In genomic region chr5:142821266-142821973, GRCm38 (mm10) we compare ENCODE assay signal across 8 mouse cellular contexts. TPM values are rescaled to one million over a fixed set of nuclear protein-coding genes. Genes with fewer than 3 reads are reported as not detected.
A peak's percentile ranks its signal among the peaks of the same experiment; 100 is the strongest.
DNase-seq lines count a peak whose midpoint lies in the region; ATAC-seq and TF ChIP-seq lines count a peak whose summit lies in the region.

No protein-coding gene starts in this region.

- peaks cover 70% of the 10 kb centered on the region for H3K27me3 ChIP-seq in G1E (ENCODE audit: insufficient read depth, low read length)
- H3K27me3 ChIP-seq in forebrain, postnatal 0 days (ENCODE audit: insufficient read depth, low read length): no peaks in the 10 kb centered on the region
- no peaks in the 10 kb centered on the region for H3K27me3 ChIP-seq in lung, embryonic 16.5 days (ENCODE audit: control insufficient read depth, insufficient read depth, low read depth, low read length)

- no peak for TF ChIP-seq CTCF in G1E (IDR thresholded peaks at IDR 0.05; ENCODE audit: low read depth, low read length)
- TF ChIP-seq CTCF in forebrain, postnatal 0 days (IDR thresholded peaks at IDR 0.05; ENCODE audit: low read depth): no peak
- TF ChIP-seq CTCF in layer of hippocampus, adult 2 months (conservative IDR thresholded peaks at IDR 0.05): peak; percentile 18

- peak overlapping the region; percentile 73 for H3K4me3 ChIP-seq in G1E (ENCODE audit: low read depth, low read length)
- H3K4me3 ChIP-seq in forebrain, postnatal 0 days (ENCODE audit: low read depth, low read length): peak overlapping the region; percentile 83
- H3K4me3 ChIP-seq in layer of hippocampus, adult 2 months: peak overlapping the region; percentile 90
- peak overlapping the region; percentile 75 for H3K4me3 ChIP-seq in lung, embryonic 16.5 days (ENCODE audit: low read length)

- H3K9ac ChIP-seq in forebrain, postnatal 0 days: peak overlapping the region; percentile 98
- H3K9ac ChIP-seq in lung, embryonic 16.5 days (ENCODE audit: low read length): peak overlapping the region; percentile 93

- peaks cover 8% of the 10 kb centered on the region for H3K9me3 ChIP-seq in G1E (replicated peaks)
- H3K9me3 ChIP-seq in forebrain, postnatal 0 days (ENCODE audit: low read length): no peaks in the 10 kb centered on the region
- H3K9me3 ChIP-seq in lung, embryonic 16.5 days (ENCODE audit: control insufficient read depth, low read length): no peaks in the 10 kb centered on the region

- under 1% methylated on average over 36 of the region's 36 CpGs for WGBS in forebrain, postnatal 0 days
- WGBS in lung, embryonic 16.5 days: under 1% methylated on average over 36 of the region's 36 CpGs

- intact Hi-C loops in heart, postnatal 36 days (cut with DNase I): loop anchor here (5.0 kb wide), 1 partner anchor 111 kb away; no protein-coding TSS in a partner anchor

- DNase-seq in G1E (ENCODE audit: low spot score): peak; percentile 69
- peak; percentile 86 to 89 for DNase-seq in cerebellum, adult 18-20 months
- DNase-seq in forebrain, postnatal 0 days: peak; percentile 86
- DNase-seq in heart, postnatal 36 days: peak; percentile 87 to 94
- peak; percentile 67 to 71 for DNase-seq in layer of hippocampus, adult 2 months (ENCODE audit: low spot score in 2 of 2)
- peak; percentile 78 for DNase-seq in ovary, postnatal 10 days (ENCODE audit: low spot score)
- DNase-seq in urinary bladder, postnatal 10 days (ENCODE audit: low spot score): peak; percentile 80

- H3K4me2 ChIP-seq in forebrain, postnatal 0 days (ENCODE audit: low read depth): peak overlapping the region; percentile 88
- peak overlapping the region; percentile 71 for H3K4me2 ChIP-seq in lung, embryonic 16.5 days (ENCODE audit: low read depth, low read length)

- peak; percentile 22; the same call in 1 of the 2 replicates for ATAC-seq in G1E (ENCODE audit: extremely low read depth, insufficient number of reproducible peaks, low FRiP score, poor library complexity, severe bottlenecking)
- ATAC-seq in forebrain, postnatal 0 days: peak; percentile 10
- peak; percentile 51 for ATAC-seq in lung, embryonic 16.5 days (ENCODE audit: low read depth)

- peak overlapping the region; percentile 100 for H3K27ac ChIP-seq in forebrain, postnatal 0 days (ENCODE audit: low read depth, low read length)
- H3K27ac ChIP-seq in layer of hippocampus, adult 2 months: peak overlapping the region; percentile 100
- peak overlapping the region; percentile 100 for H3K27ac ChIP-seq in lung, embryonic 16.5 days (ENCODE audit: low read length)

- H3K4me1 ChIP-seq in G1E (ENCODE audit: insufficient read depth, low read depth, low read length): peaks cover 67% of the 10 kb centered on the region
- H3K4me1 ChIP-seq in forebrain, postnatal 0 days (ENCODE audit: insufficient read depth): peaks cover 18% of the 10 kb centered on the region
- H3K4me1 ChIP-seq in lung, embryonic 16.5 days (replicated peaks; ENCODE audit: control insufficient read depth, insufficient read depth, low read length): peaks cover 18% of the 10 kb centered on the region

- no peaks in the 10 kb centered on the region for H3K36me3 ChIP-seq in G1E (replicated peaks)
- no peaks in the 10 kb centered on the region for H3K36me3 ChIP-seq in forebrain, postnatal 0 days (ENCODE audit: insufficient read depth)
- H3K36me3 ChIP-seq in lung, embryonic 16.5 days (ENCODE audit: control insufficient read depth, insufficient read depth, low read length): no peaks in the 10 kb centered on the region

RNA-seq across cellular contexts. Expression of gene Tnrc18, which starts 4.0 kb away (rescaled TPM):
- total RNA-seq in G1E (2014; fragmentation: Nextera tagmentation) (30.2 and 36.3 TPM in 2 replicates), G1E (2017) (4.6 and 5.4 TPM in 2 replicates)
- polyA plus RNA-seq in G1E (2012): 81.6 and 90.7 TPM in 2 replicates
- total RNA-seq in forebrain, postnatal 0 days (2014; rRNA removed): 99.7 and 116 TPM in 2 replicates
- polyA plus RNA-seq in forebrain, postnatal 0 days (2015; fragmentation: Nextera tagmentation; extraction: Ambion mirVana): 14.9 and 23.4 TPM in 2 replicates
- total RNA-seq in heart, postnatal 36 days (2021): 10 to 100 TPM; 55.4 to 62.3 TPM
- 100 to 1,000 TPM; 142 to 143 TPM for total RNA-seq in layer of hippocampus, adult 2 months (2021)
- polyA plus RNA-seq in lung, embryonic 16.5 days (2015; fragmentation: Nextera tagmentation; extraction: Ambion mirVana): 17.3 and 18.2 TPM in 2 replicates

Comparison
In these comparisons a context has a peak if more than half of its experiments do, and no peak if none do; other contexts are left out.
1. Peak in every context shown above with its lines: DNase-seq, ATAC-seq, H3K4me3 ChIP-seq and H3K27ac ChIP-seq.